ENCODE assay signal across 25 mouse cellular contexts in genomic region chr16:20144568-20144967, GRCm38 (mm10).
"Had no signal": no experiment of that assay in that cellular context is flagged by ENCODE, and none has a peak within 500 bp of the region (broad histone marks: within the 10 kb centered on the region; RNA-seq: fewer than 3 reads in every experiment).

No protein-coding gene starts in this region.

- DNase-seq: gastrocnemius, adult 2 months; gastrocnemius, postnatal 14 days; gastrocnemius, postnatal 36 days; heart, adult 11 months; heart, adult 2 months; heart, postnatal 14 days; heart, postnatal 36 days; kidney, adult 18-20 months; kidney, adult 8-10 months; kidney, postnatal 10 days; kidney, postnatal 25 days; kidney, postnatal 4 days; layer of hippocampus, postnatal 36 days; liver; liver, embryonic 13.5 days had no signal

- H3K27ac ChIP-seq: gastrocnemius, adult 2 months; heart, adult 2 months; heart, embryonic 13.5 days; heart, embryonic 15.5 days; hindbrain, embryonic 13.5 days; hindbrain, embryonic 15.5 days; hindbrain, postnatal 0 days; intestine, embryonic 15.5 days; layer of hippocampus, adult 2 months; left cerebral cortex, adult 2 months; limb, embryonic 10.5 days; limb, embryonic 12.5 days; liver, embryonic 13.5 days had no signal

- H3K9me3 ChIP-seq: heart, embryonic 13.5 days; heart, embryonic 15.5 days; hindbrain, embryonic 13.5 days; hindbrain, embryonic 15.5 days; intestine, embryonic 15.5 days; limb, embryonic 10.5 days; limb, embryonic 12.5 days; liver, embryonic 13.5 days had no signal

- H3K27me3 ChIP-seq: heart, embryonic 13.5 days; heart, embryonic 15.5 days; hindbrain, embryonic 13.5 days; hindbrain, embryonic 15.5 days; intestine, embryonic 15.5 days; limb, embryonic 12.5 days; liver, embryonic 13.5 days had no signal

- H3K9ac ChIP-seq: heart, embryonic 13.5 days; heart, embryonic 15.5 days; hindbrain, embryonic 13.5 days; hindbrain, embryonic 15.5 days; intestine, embryonic 15.5 days; limb, embryonic 12.5 days; liver, embryonic 13.5 days had no signal

- H3K4me3 ChIP-seq: gastrocnemius, adult 2 months; heart, adult 2 months; heart, embryonic 13.5 days; heart, embryonic 15.5 days; hindbrain, embryonic 13.5 days; hindbrain, embryonic 15.5 days; intestine, embryonic 15.5 days; layer of hippocampus, adult 2 months; left cerebral cortex, adult 2 months; limb, embryonic 10.5 days; limb, embryonic 12.5 days; liver, embryonic 13.5 days had no signal

- H3K36me3 ChIP-seq: heart, embryonic 15.5 days; hindbrain, embryonic 15.5 days; intestine, embryonic 15.5 days had no signal
